Mouse (Mus musculus) layer of hippocampus, adult 11-12 months (tissue): Measurements from ENCODE around the gene Poln.

Experiments
- DNase-seq: peaks from one replicate; pipeline ENCODE4 v3.0.0; 2022; ENCODE audit warnings: low spot score

Poln gene

DNA sequence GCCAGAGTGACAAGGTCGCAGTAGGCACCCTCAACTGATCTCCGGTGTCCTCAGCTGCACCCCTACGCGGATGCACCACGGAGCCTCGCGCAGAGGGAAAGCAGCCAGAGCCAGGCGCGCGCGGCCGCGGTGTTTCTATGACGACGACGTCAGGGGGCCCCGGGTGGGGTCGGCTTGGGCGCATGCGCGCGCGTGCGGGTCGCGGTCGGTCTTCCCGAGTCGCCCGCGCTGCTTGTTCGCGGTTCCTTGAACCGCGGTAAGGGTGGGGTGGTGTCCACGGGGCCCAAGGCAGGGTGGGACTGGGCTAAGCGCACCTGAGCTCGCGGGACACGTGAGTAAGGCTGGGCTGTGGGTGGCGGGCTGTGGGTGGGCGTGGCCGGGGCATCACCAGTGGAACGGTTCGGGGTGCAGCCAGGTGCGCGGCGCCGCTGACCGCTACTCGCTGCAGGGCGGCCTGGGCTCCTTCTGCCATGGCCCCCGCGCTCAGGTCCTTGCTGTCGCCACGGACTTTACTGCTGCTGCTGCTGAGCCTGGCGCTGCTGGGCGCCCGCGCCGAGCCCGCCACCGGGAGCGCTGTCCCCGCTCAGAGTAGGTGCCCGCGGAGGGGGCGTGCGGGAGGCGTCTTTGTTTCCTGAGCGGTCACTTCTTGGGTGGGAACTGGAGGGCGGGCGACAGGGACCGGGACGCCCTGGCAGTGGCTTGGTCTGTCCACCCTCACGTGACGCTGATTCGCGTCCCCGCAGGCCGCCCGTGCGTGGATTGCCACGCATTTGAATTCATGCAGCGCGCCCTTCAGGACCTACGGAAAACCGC, 185.7 kb downstream of the Poln start, which contains the start of gene Gm1673:
TSS of gene Gm1673 (plus strand) at position 125 of the 813 bp plus-strand sequence.
- DNase-seq, result peak; percentile 88

- DNase-seq, result no peak
These were observed 186.5 kb downstream of the Poln start for GRCm38 (mm10) chr5:33982731-33983259.

DNA sequence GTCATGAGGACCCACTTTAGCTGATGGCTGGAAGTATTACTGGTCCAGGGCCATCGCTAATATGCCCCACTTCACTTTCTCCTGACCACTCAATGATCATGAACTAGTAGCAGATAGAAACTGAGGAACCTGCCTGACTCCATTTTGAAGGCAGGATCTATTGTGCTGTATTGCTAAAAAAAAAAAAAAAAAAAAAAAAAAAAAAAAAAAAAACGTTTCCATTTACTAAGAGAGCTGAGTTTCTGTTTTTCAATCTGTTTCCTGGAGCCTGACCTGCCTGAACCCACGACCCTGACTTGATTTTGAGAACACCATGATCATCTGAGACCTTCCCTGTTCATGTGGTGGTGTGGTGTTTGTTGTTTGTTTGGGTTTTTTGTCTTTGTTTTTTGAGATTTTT, 193.0 kb downstream of the Poln start:
- no peak for DNase-seq

GRCm38 (mm10) chr5:33974736-33975135, 194.5 kb downstream of the Poln start:
- DNase-seq, result no peak

- DNase-seq, result no peak
These were observed 209.9 kb downstream of the Poln start for GRCm38 (mm10) chr5:33959382-33959781.
